Mouse (Mus musculus) liver, postnatal 0 days (tissue): ENCODE measurements around the gene Siah1a.

Source experiments
- CTCF ChIP-seq: sonication (generic); IDR thresholded peaks from 2 replicates; pipeline ENCODE4 v1.5.1; 2016; ENCODE audit warnings: antibody characterized with exemption, low read depth
- EP300 ChIP-seq: IDR thresholded peaks from 2 replicates; pipeline ENCODE4 v1.6.1; 2016; ENCODE audit warnings: antibody characterized with exemption, low read depth, mild to moderate bottlenecking

DNA sequence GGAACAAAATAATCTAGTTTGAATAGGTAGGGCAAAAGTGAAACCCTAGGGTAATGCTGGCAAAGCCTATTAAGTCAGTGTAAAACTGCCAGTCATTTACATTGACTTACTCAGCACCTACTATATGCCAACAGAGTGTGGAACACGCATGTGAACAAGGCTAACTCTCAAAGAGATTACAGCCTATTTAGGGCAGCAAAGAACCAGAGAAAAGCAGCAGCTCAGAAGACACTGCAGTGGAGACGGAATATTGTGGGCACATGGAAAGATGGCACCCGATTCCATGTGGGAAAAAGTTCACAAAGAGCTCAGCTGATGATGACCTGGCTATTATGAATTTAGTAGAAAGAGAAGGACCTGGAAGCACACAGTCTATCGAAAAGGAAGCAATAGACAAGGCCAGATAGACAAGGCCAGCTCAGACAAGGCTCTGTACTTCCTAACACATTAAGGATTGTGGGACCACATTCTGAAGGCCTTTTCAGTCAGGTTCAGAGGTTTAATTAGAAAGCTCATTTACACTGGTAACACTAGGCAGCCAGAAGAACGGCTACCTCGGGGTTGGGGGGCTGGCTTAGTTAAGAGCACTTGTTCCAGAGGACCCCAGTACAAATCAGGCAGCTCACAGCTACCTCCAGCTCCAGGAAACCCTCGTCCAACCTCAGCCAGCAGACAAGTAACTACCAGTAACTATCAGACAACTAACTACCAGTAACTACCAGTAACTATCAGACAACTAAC lies 3.0 kb downstream of the Siah1a start:
- TF ChIP-seq CTCF: no peak
- no peak for TF ChIP-seq EP300
